Mouse (Mus musculus) yolk sac, embryonic 10.5 days (tissue): ENCODE results near the gene Olfr372.

Experiments used
- DNase-seq: peaks from one replicate; pipeline ENCODE4 v3.0.0-alpha.2; 2017; ENCODE audit warnings: low spot score

Olfr372 gene

GRCm38 (mm10) chr8:72099377-72100103, 58.5 kb downstream of the Olfr372 start:
- peak; percentile 11 for DNase-seq

- no peak for DNase-seq
Observed at GRCm38 (mm10) chr8:72105165-72105564, 64.1 kb downstream of the Olfr372 start.

- DNase-seq: no peak
Observed at GRCm38 (mm10) chr8:72106740-72107139, 65.7 kb downstream of the Olfr372 start, which contains the start of gene Olfr374. TSS of gene Olfr374 (plus strand) at chr8:72107040.
